Mouse (Mus musculus): ENCODE data around the gene Wdr31. TPM values are rescaled to one million over a fixed set of nuclear protein-coding genes. Genes with fewer than 3 reads are reported as not detected.
"Not testable (repeated sequence)": the region's sequence is repeated elsewhere in the genome, so short reads cannot be mapped to it uniquely, and the experiment has no call there.

The Wdr31 gene
- polyA plus RNA-seq, 1 experiment from 2014 or later, result 11.0 TPM

- Histone ChIP-seq H3K4me1 (peaks cover 15% of the 10 kb centered on the region), H3K4me3 (no peak overlapping the region), H3K27ac (replicated peaks) (no peak overlapping the region), H3K36me3 (replicated peaks) (no peaks in the 10 kb centered on the region), H3K9me3 (no peaks in the 10 kb centered on the region), H3K27me3 (replicated peaks; ENCODE audit: low read depth, poor library complexity, severe bottlenecking) (0 out of 2 replicates have a peak, but pooled peaks cover 5% of the 10 kb centered on the region)
- 96% methylated on average over 5 of the region's 5 CpGs for WGBS
- no peak for DNase-seq (ENCODE audit: low spot score)
These were observed 16.5 kb upstream of the Wdr31 start for GRCm38 (mm10) chr4:62487172-62487571.

GRCm38 (mm10) chr4:62486162-62486696 lies 15.5 kb upstream of the Wdr31 start:
- Histone ChIP-seq H3K4me1 (peaks cover 15% of the 10 kb centered on the region), H3K27me3 (replicated peaks; ENCODE audit: low read depth, poor library complexity, severe bottlenecking) (peaks cover 14% of the 10 kb centered on the region), H3K36me3 (replicated peaks) (no peaks in the 10 kb centered on the region), H3K9me3 (no peaks in the 10 kb centered on the region), H3K4me3 (no peak overlapping the region), H3K27ac (replicated peaks) (no peak overlapping the region)
- WGBS, result 92% methylated on average over 15 of the region's 15 CpGs
- DNase-seq (ENCODE audit: low spot score), result no peak

GRCm38 (mm10) chr4:62485450-62486161 lies 14.9 kb upstream of the Wdr31 start:
- Histone ChIP-seq H3K4me1 (peaks cover 15% of the 10 kb centered on the region), H3K9me3 (no peaks in the 10 kb centered on the region), H3K27ac (replicated peaks) (no peak overlapping the region), H3K27me3 (replicated peaks; ENCODE audit: low read depth, poor library complexity, severe bottlenecking) (peaks cover 20% of the 10 kb centered on the region), H3K4me3 (no peak overlapping the region), H3K36me3 (replicated peaks) (no peaks in the 10 kb centered on the region)
- WGBS, result 88% methylated on average over 8 of the region's 8 CpGs
- no peak for DNase-seq (ENCODE audit: low spot score)

- Histone ChIP-seq H3K4me1 (peaks cover 20% of the 10 kb centered on the region), H3K27me3 (replicated peaks; ENCODE audit: low read depth, poor library complexity, severe bottlenecking) (peaks cover 27% of the 10 kb centered on the region), H3K36me3 (replicated peaks) (no peaks in the 10 kb centered on the region), H3K9me3 (no peaks in the 10 kb centered on the region), H3K27ac (replicated peaks) (no peak overlapping the region), H3K4me3 (no peak overlapping the region)
- DNase-seq (ENCODE audit: low spot score), result no peak
- WGBS, result 86% methylated on average over 3 of the region's 3 CpGs
These were observed 14.2 kb upstream of the Wdr31 start for GRCm38 (mm10) chr4:62484928-62485327.

- DNase-seq (ENCODE audit: low spot score), result no peak
- Histone ChIP-seq H3K4me1 (peaks cover 9% of the 10 kb centered on the region), H3K9me3 (no peaks in the 10 kb centered on the region), H3K27me3 (replicated peaks; ENCODE audit: low read depth, poor library complexity, severe bottlenecking) (peaks cover 58% of the 10 kb centered on the region), H3K4me3 (no peak overlapping the region), H3K27ac (replicated peaks) (no peak overlapping the region), H3K36me3 (replicated peaks) (no peaks in the 10 kb centered on the region)
- 51% methylated on average over 10 of the region's 10 CpGs for WGBS
These were observed 10.3 kb upstream of the Wdr31 start for GRCm38 (mm10) chr4:62480709-62481605.

GRCm38 (mm10) chr4:62479937-62480708 lies 9.4 kb upstream of the Wdr31 start, which contains the start of gene Bspry:
Gene Bspry (plus strand): TSS chr4:62480053.
- no peaks in the 10 kb centered on the region for H3K36me3 ChIP-seq (replicated peaks)
- peak within 1 kb of the TSS; percentile 61 for H3K4me3 ChIP-seq
- 2% methylated on average over 71 of the region's 71 CpGs for WGBS
- H3K27me3 ChIP-seq (replicated peaks; ENCODE audit: low read depth, poor library complexity, severe bottlenecking), result peaks cover 58% of the 10 kb centered on the region
- H3K4me1 ChIP-seq, result peaks cover 9% of the 10 kb centered on the region
- peak; percentile 66 for DNase-seq (ENCODE audit: low spot score)
- no peak within 1 kb of the TSS for H3K27ac ChIP-seq (replicated peaks)
- no peaks in the 10 kb centered on the region for H3K9me3 ChIP-seq

- Histone ChIP-seq H3K27me3 (replicated peaks; ENCODE audit: low read depth, poor library complexity, severe bottlenecking) (peaks cover 58% of the 10 kb centered on the region), H3K4me3 (peak overlapping the region; percentile 61)
- H3K4me1 ChIP-seq; H3K36me3 ChIP-seq (replicated peaks); H3K9me3 ChIP-seq; DNase-seq (ENCODE audit: low spot score); H3K27ac ChIP-seq (replicated peaks): not testable (repeated sequence)
- WGBS, result 12% methylated on average over 11 of the region's 11 CpGs
These were observed 8.9 kb upstream of the Wdr31 start for GRCm38 (mm10) chr4:62479593-62479936.

- 83% methylated on average over 6 of the region's 6 CpGs for WGBS
- Histone ChIP-seq H3K4me3 (no peak overlapping the region), H3K27ac (replicated peaks) (no peak overlapping the region), H3K4me1 (peaks cover 9% of the 10 kb centered on the region), H3K9me3 (no peaks in the 10 kb centered on the region), H3K27me3 (replicated peaks; ENCODE audit: low read depth, poor library complexity, severe bottlenecking) (peaks cover 58% of the 10 kb centered on the region), H3K36me3 (replicated peaks) (no peaks in the 10 kb centered on the region)
- DNase-seq (ENCODE audit: low spot score), result no peak
These were observed 7.0 kb upstream of the Wdr31 start for GRCm38 (mm10) chr4:62477542-62478244.

- no peak for DNase-seq (ENCODE audit: low spot score)
- Histone ChIP-seq H3K4me1 (peaks cover 10% of the 10 kb centered on the region), H3K27ac (replicated peaks) (no peak overlapping the region), H3K9me3 (no peaks in the 10 kb centered on the region), H3K36me3 (replicated peaks) (no peaks in the 10 kb centered on the region), H3K4me3 (no peak overlapping the region), H3K27me3 (replicated peaks; ENCODE audit: low read depth, poor library complexity, severe bottlenecking) (peaks cover 40% of the 10 kb centered on the region)
- WGBS, result 93% methylated on average over 6 of the region's 6 CpGs
These were observed 5.1 kb upstream of the Wdr31 start for GRCm38 (mm10) chr4:62475793-62476192.

- peaks cover 13% of the 10 kb centered on the region for H3K4me1 ChIP-seq
These were observed 4.4 kb upstream of the Wdr31 start for GRCm38 (mm10) chr4:62475131-62475530.

GRCm38 (mm10) chr4:62472071-62472470 lies 1.4 kb upstream of the Wdr31 start:
- Histone ChIP-seq H3K27ac (replicated peaks) (no peak overlapping the region), H3K36me3 (replicated peaks) (no peaks in the 10 kb centered on the region; the same call in 1 of the 2 replicates), H3K4me1 (peaks cover 9% of the 10 kb centered on the region), H3K4me3 (no peak overlapping the region), H3K9me3 (no peaks in the 10 kb centered on the region), H3K27me3 (replicated peaks; ENCODE audit: low read depth, poor library complexity, severe bottlenecking) (peaks cover 8% of the 10 kb centered on the region; the same call in 1 of the 2 replicates)
- DNase-seq (ENCODE audit: low spot score), result no peak
- 97% methylated on average over 2 of the region's 2 CpGs for WGBS

More at GRCm38 (mm10) chr4:62475131-62475530, 4.4 kb upstream of the Wdr31 start:
- peaks cover 33% of the 10 kb centered on the region for H3K27me3 ChIP-seq (replicated peaks; ENCODE audit: low read depth, poor library complexity, severe bottlenecking)
- H3K4me3 ChIP-seq, result no peak overlapping the region
- 82% methylated on average over 2 of the region's 2 CpGs for WGBS
- H3K27ac ChIP-seq (replicated peaks), result no peak overlapping the region
- no peaks in the 10 kb centered on the region for H3K9me3 ChIP-seq
- H3K36me3 ChIP-seq (replicated peaks), result no peaks in the 10 kb centered on the region
- no peak for DNase-seq (ENCODE audit: low spot score)
